Mouse (Mus musculus) layer of hippocampus, adult 2 months (tissue): ENCODE measurements around the gene Psmd10. TPM values are rescaled to one million over a fixed set of nuclear protein-coding genes. Genes with fewer than 3 reads are reported as not detected.

ENCODE experiments used
- DNase-seq, 2 experiments: peaks; one replicate each; pipeline ENCODE4 v3.0.0; 2022; ENCODE audit warnings: low spot score in 2 of 2
- H3K27ac ChIP-seq: fragments of 200-600 bp; 2 replicates; pipeline ENCODE4 v1.8.1; 2022
- H3K4me3 ChIP-seq: fragments of 200-600 bp; 2 replicates; pipeline ENCODE4 v1.8.1; 2022; ENCODE audit warnings: mild to moderate bottlenecking
- CTCF ChIP-seq: fragments of 200-600 bp; conservative IDR thresholded peaks from 2 replicates; pipeline ENCODE4 v1.8.1; 2022; ENCODE audit warnings: antibody characterized with exemption, mild to moderate bottlenecking, moderate library complexity
- long read RNA-seq, 2 experiments: library from polyadenylated mRNA; stranded (forward); transcript quantifications; one replicate each; pipeline ENCODE4 v2.0.0; 2021; ENCODE audit warnings: borderline mapping rate in 2 of 2
- total RNA-seq, 2 experiments: library from RNA; stranded (reverse); gene quantifications; 2 replicates each; pipeline ENCODE4 v1.2.3; 2021

Gene Psmd10
- 10 to 100 TPM; 19.5 to 22.3 TPM for total RNA-seq
- long read RNA-seq, experiment 1, transcript Psmd10-201 (5 exons, 1,430 nt) = major isoform, 14 of 18 reads
- long read RNA-seq, experiment 1, partial matches to known transcripts = 0 of 18 reads
- long read RNA-seq, experiment 1, other reads (novel, unspliced or antisense) = 0 of 18 reads
- long read RNA-seq, experiment 2, transcript Psmd10-202 (5 exons, 1,390 nt) = minor isoform, 6 of 21 reads
- long read RNA-seq, experiment 2, transcript Psmd10-201 (5 exons, 1,430 nt) = major isoform, 15 of 21 reads
- long read RNA-seq, experiment 2, partial matches to known transcripts = 0 of 21 reads
- long read RNA-seq, experiment 2, other reads (novel, unspliced or antisense) = 0 of 21 reads

GRCm38 (mm10) chrX:140956272-140956940 lies at the start of gene Psmd10, which contains the start of gene Atg4a:
Psmd10 (minus strand) TSS chrX:140956728.
Atg4a (plus strand) TSS chrX:140956907.
- Histone ChIP-seq H3K4me3 (peak within 1 kb of the TSS; percentile 69), H3K27ac (peak within 1 kb of the TSS; percentile 78)
- no peak for TF ChIP-seq CTCF
- DNase-seq = peak; percentile 81 to 95

DNA sequence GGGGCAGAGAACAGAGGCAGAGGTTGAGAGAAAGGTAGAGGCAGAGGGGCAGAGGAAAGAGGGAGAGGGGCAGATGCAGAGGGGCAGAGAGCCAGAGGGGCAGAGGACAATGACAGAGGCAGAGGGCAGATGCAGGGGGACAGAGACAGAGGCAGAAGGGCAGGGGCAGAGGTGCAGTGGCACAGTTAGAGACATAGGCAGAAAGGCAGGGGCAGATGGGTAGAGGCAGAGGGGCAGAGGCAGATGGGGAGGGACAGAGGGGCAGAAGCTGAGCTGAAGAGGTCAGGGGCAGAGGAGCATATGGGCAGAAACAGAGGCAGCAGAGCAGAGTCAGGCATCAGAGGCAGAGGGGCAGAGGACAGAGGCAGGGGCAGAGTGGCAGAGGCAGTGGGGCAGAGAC lies 42.4 kb upstream of the Psmd10 start:
- Histone ChIP-seq H3K27ac (no peak overlapping the region), H3K4me3 (no peak overlapping the region)
- DNase-seq = no peak
- no peak for TF ChIP-seq CTCF

- Histone ChIP-seq H3K4me3 (no peak overlapping the region), H3K27ac (no peak overlapping the region)
- TF ChIP-seq CTCF = no peak
- DNase-seq = no peak
Observed at GRCm38 (mm10) chrX:140997912-140998545, 41.5 kb upstream of the Psmd10 start.

- Histone ChIP-seq H3K27ac (no peak overlapping the region), H3K4me3 (no peak overlapping the region)
- TF ChIP-seq CTCF = no peak
- no peak for DNase-seq
Observed at GRCm38 (mm10) chrX:140996909-140997516, 40.5 kb upstream of the Psmd10 start.

DNA sequence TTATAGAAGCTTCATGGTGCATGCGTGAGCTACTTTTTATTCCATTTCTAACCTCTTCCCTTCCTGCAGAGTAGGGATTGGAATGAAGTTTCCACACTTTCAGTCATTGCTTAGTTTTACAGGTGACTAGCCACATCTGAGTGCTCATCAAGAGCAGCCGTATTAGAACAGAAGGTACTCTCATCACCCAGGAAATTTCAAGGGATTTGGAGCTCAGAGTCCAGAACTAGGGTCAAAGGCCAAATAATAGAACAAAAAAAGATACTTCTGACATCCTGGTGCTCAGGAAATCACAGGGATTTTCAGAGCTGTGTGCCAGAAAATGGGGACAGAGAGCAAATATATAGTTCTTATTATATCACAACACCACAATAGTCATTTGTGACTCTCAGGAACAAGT lies 28.7 kb upstream of the Psmd10 start:
- no peak for TF ChIP-seq CTCF
- Histone ChIP-seq H3K4me3 (no peak overlapping the region), H3K27ac (peak overlapping the region; percentile 23; the same call in 1 of the 2 replicates)
- DNase-seq = no peak

GRCm38 (mm10) chrX:140984795-140985194 lies 28.3 kb upstream of the Psmd10 start:
- no peak for DNase-seq
- TF ChIP-seq CTCF = no peak
- Histone ChIP-seq H3K4me3 (no peak overlapping the region), H3K27ac (peak overlapping the region; percentile 23; the same call in 1 of the 2 replicates)

- no peak for DNase-seq
- Histone ChIP-seq H3K4me3 (no peak overlapping the region), H3K27ac (no peak overlapping the region; the same call in 1 of the 2 replicates)
- TF ChIP-seq CTCF = no peak
Observed at GRCm38 (mm10) chrX:140983206-140983960, 26.9 kb upstream of the Psmd10 start.

DNA sequence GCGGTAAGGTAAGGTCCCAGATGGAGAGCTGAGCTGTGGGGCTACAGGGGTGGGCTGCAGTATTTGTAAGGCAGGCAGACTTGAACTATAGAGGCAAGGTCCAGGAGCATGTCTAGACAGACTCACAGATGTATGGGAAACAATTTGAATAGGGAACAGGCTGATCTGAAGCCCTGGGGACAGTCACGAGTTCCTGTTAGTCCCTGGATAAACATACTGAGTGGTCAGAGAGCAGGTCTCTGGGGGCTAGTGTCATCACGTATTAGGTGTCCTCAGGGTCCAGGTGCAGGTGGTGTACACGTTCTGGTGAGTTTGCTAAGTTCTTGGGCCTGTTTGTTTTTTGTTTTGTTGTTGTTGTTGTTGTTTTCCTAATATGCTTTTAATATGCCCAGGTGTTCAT lies 23.6 kb upstream of the Psmd10 start:
- no peak for TF ChIP-seq CTCF
- DNase-seq = no peak
- Histone ChIP-seq H3K4me3 (no peak overlapping the region), H3K27ac (no peak overlapping the region)

DNA sequence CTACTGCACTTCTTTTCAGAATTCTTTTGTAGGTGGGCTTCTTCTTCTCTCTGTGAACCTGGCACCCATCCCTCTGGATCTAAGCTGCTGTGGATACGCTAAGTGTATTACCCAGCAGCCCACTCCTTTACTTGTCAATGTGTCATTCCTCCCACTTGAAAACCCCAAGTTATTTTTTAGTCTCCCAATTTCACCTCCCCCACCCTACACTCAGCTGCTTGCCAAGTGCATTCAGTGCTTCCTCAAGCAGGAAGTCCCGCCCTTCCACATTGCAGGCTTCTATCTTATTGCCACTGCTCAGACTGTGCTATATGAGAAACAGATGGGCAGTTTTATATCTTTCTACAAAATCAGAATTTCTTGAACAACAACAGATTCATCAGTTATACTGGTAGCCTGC lies 23.0 kb upstream of the Psmd10 start:
- TF ChIP-seq CTCF = no peak
- no peak overlapping the region for H3K4me3 ChIP-seq
- peak; percentile 33 to 42 for DNase-seq
- H3K27ac ChIP-seq = no peak overlapping the region

- TF ChIP-seq CTCF = no peak
- no peak overlapping the region for H3K4me3 ChIP-seq
- no peak overlapping the region for H3K27ac ChIP-seq
- no peak for DNase-seq
Observed at GRCm38 (mm10) chrX:140978943-140979342, 22.4 kb upstream of the Psmd10 start.

GRCm38 (mm10) chrX:140956959-140957358 lies 431 bp upstream of the Psmd10 start:
- TF ChIP-seq CTCF = 0 out of 2 replicates have a peak, but pooled peaks have one; percentile 12
- Histone ChIP-seq H3K27ac (peak overlapping the region; percentile 49), H3K4me3 (peak overlapping the region; percentile 69)
- DNase-seq = no peak

DNA sequence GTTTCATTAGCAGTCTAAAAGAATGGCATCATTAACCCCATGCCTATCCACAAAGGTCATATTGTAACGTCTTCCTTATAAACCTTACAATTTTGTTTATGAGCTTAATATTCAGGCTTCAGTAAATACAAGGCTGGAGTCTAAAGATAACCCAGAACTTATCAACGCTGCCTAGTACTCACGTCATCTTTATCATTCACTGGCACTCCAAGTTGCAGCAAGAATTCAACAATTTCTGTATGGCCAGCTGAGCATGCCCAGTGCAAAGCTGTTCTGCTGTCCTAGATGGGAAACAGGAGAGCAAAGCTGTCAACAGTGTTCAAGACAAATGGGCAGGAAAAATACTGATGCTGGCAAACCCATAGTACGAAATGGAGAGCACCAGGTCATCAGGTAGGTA lies 2.9 kb downstream of the Psmd10 start:
- TF ChIP-seq CTCF = no peak
- H3K27ac ChIP-seq = no peak overlapping the region
- DNase-seq = no peak
- H3K4me3 ChIP-seq = no peak overlapping the region
